Mouse (Mus musculus): ENCODE results near the gene Gdf11. TPM values are rescaled to one million over a fixed set of nuclear protein-coding genes. Genes with fewer than 3 reads are reported as not detected.

Gene Gdf11
- polyA plus RNA-seq, 1 experiment from 2014 or later: 8.9 TPM

GRCm38 (mm10) chr10:128913696-128914095, 22.2 kb upstream of the Gdf11 start:
- Histone ChIP-seq H3K27me3 (ENCODE audit: insufficient read depth, poor library complexity, severe bottlenecking) (peaks cover 15% of the 10 kb centered on the region; the same call in 1 of the 2 replicates), H3K9me3 (no peaks in the 10 kb centered on the region), H3K36me3 (peaks cover 62% of the 10 kb centered on the region), H3K4me1 (replicated peaks) (peaks cover 59% of the 10 kb centered on the region), H3K4me3 (no peak overlapping the region), H3K27ac (no peak overlapping the region)
- WGBS: 87% methylated on average over 12 of the region's 12 CpGs
- DNase-seq (ENCODE audit: low spot score): no peak

DNA sequence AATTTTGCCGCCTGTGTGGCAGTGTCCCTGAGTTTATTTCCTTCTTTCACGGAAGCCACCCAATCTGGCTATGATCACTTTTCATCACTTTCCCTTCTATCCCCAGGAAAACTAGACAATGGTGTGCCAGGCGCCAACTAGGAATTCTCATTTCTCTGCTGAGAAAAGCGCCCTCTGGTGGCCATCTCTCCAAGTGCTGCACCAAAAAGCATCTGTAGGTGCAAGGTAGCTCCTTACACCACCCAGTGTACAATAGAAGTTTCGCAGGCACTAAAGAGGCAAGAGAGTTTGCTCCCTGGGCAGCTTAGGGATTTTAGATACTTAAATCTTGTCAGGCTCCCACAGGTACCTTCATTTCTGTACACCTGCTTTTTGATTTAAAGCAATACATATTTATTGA, 21.7 kb upstream of the Gdf11 start:
- no peaks in the 10 kb centered on the region for H3K9me3 ChIP-seq
- peaks cover 54% of the 10 kb centered on the region for H3K4me1 ChIP-seq (replicated peaks)
- H3K4me3 ChIP-seq: no peak overlapping the region
- DNase-seq (ENCODE audit: low spot score): peak; percentile 92
- peaks cover 20% of the 10 kb centered on the region; the same call in 1 of the 2 replicates for H3K27me3 ChIP-seq (ENCODE audit: insufficient read depth, poor library complexity, severe bottlenecking)
- H3K36me3 ChIP-seq: peaks cover 58% of the 10 kb centered on the region
- 6% methylated on average over 5 of the region's 5 CpGs for WGBS
- H3K27ac ChIP-seq: no peak overlapping the region

DNA sequence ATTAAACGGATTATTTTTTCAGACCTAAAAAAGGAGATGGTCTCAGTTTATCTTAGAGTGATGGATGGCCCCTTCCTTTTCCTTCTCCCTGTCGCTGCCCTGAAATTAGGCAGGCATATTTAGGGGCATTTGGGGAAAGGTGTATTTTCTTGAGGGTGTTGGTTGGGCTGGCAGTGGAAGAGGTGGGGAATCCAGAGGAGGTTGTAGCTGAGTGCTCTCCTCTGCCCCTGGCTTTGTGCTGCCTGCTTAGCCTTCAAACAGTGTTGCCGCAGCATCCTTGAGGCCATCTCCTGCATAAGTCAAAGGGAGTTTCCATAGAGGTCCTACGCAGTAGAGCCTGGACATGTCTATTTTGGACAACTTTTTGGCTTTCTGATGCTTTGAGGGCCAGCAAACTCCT, 21.3 kb upstream of the Gdf11 start:
- H3K4me1 ChIP-seq (replicated peaks): peaks cover 50% of the 10 kb centered on the region
- no peak overlapping the region for H3K4me3 ChIP-seq
- WGBS: 82% methylated on average over 4 of the region's 4 CpGs
- no peaks in the 10 kb centered on the region for H3K9me3 ChIP-seq
- H3K27ac ChIP-seq: no peak overlapping the region
- H3K27me3 ChIP-seq (ENCODE audit: insufficient read depth, poor library complexity, severe bottlenecking): peaks cover 24% of the 10 kb centered on the region
- H3K36me3 ChIP-seq: peaks cover 54% of the 10 kb centered on the region
- no peak for DNase-seq (ENCODE audit: low spot score)

GRCm38 (mm10) chr10:128912268-128912667, 20.8 kb upstream of the Gdf11 start:
- peaks cover 28% of the 10 kb centered on the region for H3K27me3 ChIP-seq (ENCODE audit: insufficient read depth, poor library complexity, severe bottlenecking)
- H3K36me3 ChIP-seq: peaks cover 49% of the 10 kb centered on the region
- peaks cover 49% of the 10 kb centered on the region for H3K4me1 ChIP-seq (replicated peaks)
- no peaks in the 10 kb centered on the region for H3K9me3 ChIP-seq
- 87% methylated on average over 4 of the region's 4 CpGs for WGBS
- DNase-seq (ENCODE audit: low spot score): no peak
- no peak overlapping the region for H3K4me3 ChIP-seq
- no peak overlapping the region for H3K27ac ChIP-seq

DNA sequence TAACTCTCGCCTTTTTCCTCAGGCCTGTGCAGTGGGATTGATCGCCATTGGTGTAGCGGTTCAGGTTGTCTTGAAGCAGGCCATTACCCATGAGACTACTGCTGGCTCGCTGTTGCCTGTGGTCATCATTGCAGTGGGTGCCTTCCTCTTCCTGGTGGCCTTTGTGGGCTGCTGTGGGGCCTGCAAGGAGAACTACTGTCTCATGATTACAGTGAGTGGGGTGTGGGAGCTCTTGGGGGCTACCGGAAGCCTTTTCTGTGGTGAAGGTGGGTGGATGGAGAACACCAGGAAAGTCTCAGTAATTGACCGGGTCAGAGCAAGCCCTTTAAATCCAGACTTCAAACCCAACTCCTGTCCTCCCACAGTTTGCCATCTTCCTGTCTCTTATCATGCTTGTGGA, 19.9 kb upstream of the Gdf11 start:
- Histone ChIP-seq H3K27me3 (ENCODE audit: insufficient read depth, poor library complexity, severe bottlenecking) (peaks cover 28% of the 10 kb centered on the region), H3K4me1 (replicated peaks) (peaks cover 49% of the 10 kb centered on the region), H3K36me3 (peaks cover 41% of the 10 kb centered on the region), H3K9me3 (no peaks in the 10 kb centered on the region), H3K4me3 (peak overlapping the region; percentile 90; the same call in 1 of the 2 replicates), H3K27ac (no peak overlapping the region)
- WGBS: 93% methylated on average over 6 of the region's 6 CpGs
- DNase-seq (ENCODE audit: low spot score): no peak

GRCm38 (mm10) chr10:128910066-128910841, 18.7 kb upstream of the Gdf11 start:
- peaks cover 30% of the 10 kb centered on the region for H3K36me3 ChIP-seq
- DNase-seq (ENCODE audit: low spot score): peak; percentile 59
- H3K27ac ChIP-seq: peak overlapping the region; percentile 94
- peaks cover 49% of the 10 kb centered on the region for H3K4me1 ChIP-seq (replicated peaks)
- H3K4me3 ChIP-seq: peak overlapping the region; percentile 90
- 3% methylated on average over 66 of the region's 66 CpGs for WGBS
- H3K9me3 ChIP-seq: no peaks in the 10 kb centered on the region
- peaks cover 28% of the 10 kb centered on the region for H3K27me3 ChIP-seq (ENCODE audit: insufficient read depth, poor library complexity, severe bottlenecking)

- under 1% methylated on average over 40 of the region's 41 CpGs for WGBS
- peaks cover 49% of the 10 kb centered on the region for H3K4me1 ChIP-seq (replicated peaks)
- DNase-seq (ENCODE audit: low spot score): peak; percentile 89
- H3K36me3 ChIP-seq: peaks cover 24% of the 10 kb centered on the region
- H3K9me3 ChIP-seq: no peaks in the 10 kb centered on the region
- H3K27ac ChIP-seq: peak overlapping the region; percentile 94
- H3K4me3 ChIP-seq: peak overlapping the region; percentile 90
- H3K27me3 ChIP-seq (ENCODE audit: insufficient read depth, poor library complexity, severe bottlenecking): peaks cover 28% of the 10 kb centered on the region
Measured at GRCm38 (mm10) chr10:128909567-128910028, 18.1 kb upstream of the Gdf11 start.

- H3K9me3 ChIP-seq: no peaks in the 10 kb centered on the region
- H3K27me3 ChIP-seq (ENCODE audit: insufficient read depth, poor library complexity, severe bottlenecking): peaks cover 28% of the 10 kb centered on the region
- peaks cover 17% of the 10 kb centered on the region for H3K36me3 ChIP-seq
- peak overlapping the region; percentile 94 for H3K27ac ChIP-seq
- H3K4me3 ChIP-seq: peak overlapping the region; percentile 90
- 60% methylated on average over 13 of the region's 13 CpGs for WGBS
- H3K4me1 ChIP-seq (replicated peaks): peaks cover 47% of the 10 kb centered on the region
- no peak for DNase-seq (ENCODE audit: low spot score)
Measured at GRCm38 (mm10) chr10:128908778-128909448, 17.4 kb upstream of the Gdf11 start.

GRCm38 (mm10) chr10:128904812-128905211, 13.3 kb upstream of the Gdf11 start:
- no peak overlapping the region for H3K4me3 ChIP-seq
- no peak overlapping the region for H3K27ac ChIP-seq
- H3K27me3 ChIP-seq (ENCODE audit: insufficient read depth, poor library complexity, severe bottlenecking): peaks cover 18% of the 10 kb centered on the region
- no peak for DNase-seq (ENCODE audit: low spot score)
- peaks cover 10% of the 10 kb centered on the region for H3K4me1 ChIP-seq (replicated peaks)
- 77% methylated on average over 5 of the region's 5 CpGs for WGBS
- H3K9me3 ChIP-seq: no peaks in the 10 kb centered on the region
- H3K36me3 ChIP-seq: no peaks in the 10 kb centered on the region

DNA sequence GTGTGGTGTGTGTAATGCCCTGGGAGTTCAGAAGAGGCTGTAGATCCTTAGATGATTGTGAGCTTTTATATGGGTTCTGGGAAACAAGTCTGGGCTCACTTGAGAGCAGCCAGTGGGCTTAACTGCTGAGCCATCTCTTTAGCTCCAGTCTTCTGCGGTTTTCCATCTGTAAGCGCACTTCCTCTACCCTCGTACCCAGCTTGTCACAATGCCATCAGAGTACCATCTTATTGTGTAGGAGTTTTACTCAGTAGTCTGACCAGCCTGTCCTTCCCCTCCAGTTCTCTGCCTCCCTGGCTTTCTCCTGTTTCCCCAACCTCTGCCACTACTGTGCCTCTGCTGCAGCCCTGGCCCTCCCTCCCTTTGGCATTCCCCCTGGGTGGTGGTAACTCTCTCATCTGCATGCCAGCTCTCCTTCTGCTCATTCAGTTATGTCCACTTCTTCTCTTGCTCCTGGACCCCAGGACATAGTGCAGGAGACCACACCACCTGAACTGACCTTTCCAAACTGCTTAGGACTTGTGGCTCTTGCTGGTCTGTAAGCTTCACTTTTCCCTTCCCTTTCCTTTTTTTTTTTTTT, 11.0 kb upstream of the Gdf11 start:
- Histone ChIP-seq H3K27ac (no peak overlapping the region), H3K27me3 (ENCODE audit: insufficient read depth, poor library complexity, severe bottlenecking) (peaks cover 4% of the 10 kb centered on the region; the same call in 1 of the 2 replicates), H3K4me3 (no peak overlapping the region), H3K36me3 (no peaks in the 10 kb centered on the region), H3K9me3 (no peaks in the 10 kb centered on the region), H3K4me1 (replicated peaks) (no peaks in the 10 kb centered on the region)
- WGBS: 82% methylated on average over 3 of the region's 3 CpGs
- DNase-seq (ENCODE audit: low spot score): no peak

GRCm38 (mm10) chr10:128901409-128901808, 9.9 kb upstream of the Gdf11 start:
- DNase-seq (ENCODE audit: low spot score): no peak
- Histone ChIP-seq H3K27ac (no peak overlapping the region), H3K36me3 (no peaks in the 10 kb centered on the region), H3K27me3 (ENCODE audit: insufficient read depth, poor library complexity, severe bottlenecking) (peaks cover 13% of the 10 kb centered on the region), H3K4me3 (no peak overlapping the region), H3K9me3 (no peaks in the 10 kb centered on the region), H3K4me1 (replicated peaks) (peaks cover 5% of the 10 kb centered on the region)
- WGBS: 78% methylated on average over 1 of the region's 1 CpGs

- no peak within 1 kb of the TSS for H3K4me3 ChIP-seq
- no peaks in the 10 kb centered on the region for H3K9me3 ChIP-seq
- H3K36me3 ChIP-seq: no peaks in the 10 kb centered on the region
- DNase-seq (ENCODE audit: low spot score): no peak
- H3K27me3 ChIP-seq (ENCODE audit: insufficient read depth, poor library complexity, severe bottlenecking): peaks cover 20% of the 10 kb centered on the region
- no peak within 1 kb of the TSS for H3K27ac ChIP-seq
- 85% methylated on average over 3 of the region's 3 CpGs for WGBS
- peaks cover 12% of the 10 kb centered on the region for H3K4me1 ChIP-seq (replicated peaks)
Measured at GRCm38 (mm10) chr10:128900698-128901097, 9.2 kb upstream of the Gdf11 start, which contains the start of gene Cd63. Gene Cd63 (plus strand): TSS chr10:128900989.
